ENCODE assay signal across 20 mouse cellular contexts in the genomic region with DNA sequence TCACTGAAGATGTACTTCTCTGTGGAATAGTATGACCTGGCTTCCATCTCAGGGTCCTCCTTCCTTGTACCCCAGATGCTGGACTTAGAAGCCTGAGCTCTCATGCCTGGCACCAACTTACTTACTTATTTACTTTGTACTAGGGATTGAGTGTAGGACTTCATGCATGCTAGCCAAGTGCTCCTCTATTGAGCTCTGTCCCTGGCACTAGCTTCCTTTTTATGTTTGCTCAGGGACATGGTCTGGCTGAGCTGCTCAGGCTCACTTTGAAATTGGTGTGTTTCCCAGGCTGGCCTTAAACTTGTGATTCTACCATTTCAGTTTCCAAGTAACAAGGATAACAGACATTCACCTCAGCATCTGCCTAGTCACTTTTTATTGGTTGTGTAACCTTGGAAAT. TPM values are rescaled to one million over a fixed set of nuclear protein-coding genes. Genes with fewer than 3 reads are reported as not detected.
DNase-seq lines count a peak whose midpoint lies in the region; ATAC-seq and TF ChIP-seq lines count a peak whose summit lies in the region.
"Had no signal": no experiment of that assay in that cellular context is flagged by ENCODE, and none has a peak within 500 bp of the region (broad histone marks: within the 10 kb centered on the region; RNA-seq: fewer than 3 reads in every experiment).

No protein-coding gene starts in this region.

- H3K9ac ChIP-seq in midbrain, embryonic 14.5 days (replicated peaks; ENCODE audit: low read length): no peak overlapping the region
- H3K9ac ChIP-seq: forebrain, embryonic 12.5 days; kidney, embryonic 15.5 days; limb, embryonic 12.5 days; lung, embryonic 15.5 days; neural tube, embryonic 15.5 days had no signal

- no peak overlapping the region for H3K4me3 ChIP-seq in kidney, adult 2 months (ENCODE audit: insufficient read depth, low read depth, low read length)
- H3K4me3 ChIP-seq in midbrain, embryonic 14.5 days (replicated peaks; ENCODE audit: low read depth, low read length): no peak overlapping the region
- no peak overlapping the region for H3K4me3 ChIP-seq in midbrain, embryonic 10.5 days
- H3K4me3 ChIP-seq: forebrain, embryonic 12.5 days; kidney, embryonic 15.5 days; limb, embryonic 12.5 days; lung, embryonic 15.5 days; myocyte; neural tube, embryonic 15.5 days had no signal

- H3K4me1 ChIP-seq in kidney, adult 2 months (ENCODE audit: control insufficient read depth, insufficient read depth, low read length): 0 out of 2 replicates have a peak, but pooled peaks cover 3% of the 10 kb centered on the region
- no peaks in the 10 kb centered on the region for H3K4me1 ChIP-seq in midbrain, embryonic 14.5 days (ENCODE audit: control insufficient read depth, insufficient read depth, low read length)
- no peaks in the 10 kb centered on the region for H3K4me1 ChIP-seq in midbrain, embryonic 10.5 days
- H3K4me1 ChIP-seq: forebrain, embryonic 12.5 days had no signal

- no peak for ATAC-seq in midbrain, embryonic 14.5 days (ENCODE audit: low FRiP score, low TSS enrichment)

- no peaks in the 10 kb centered on the region for H3K27me3 ChIP-seq in kidney, adult 2 months (replicated peaks; ENCODE audit: control insufficient read depth, insufficient read depth, low read length)
- no peaks in the 10 kb centered on the region for H3K27me3 ChIP-seq in midbrain, embryonic 14.5 days (ENCODE audit: control insufficient read depth, insufficient read depth, low read length)
- no peaks in the 10 kb centered on the region for H3K27me3 ChIP-seq in midbrain, embryonic 10.5 days (ENCODE audit: low read depth, poor library complexity, severe bottlenecking)
- H3K27me3 ChIP-seq: forebrain, embryonic 12.5 days; kidney, embryonic 15.5 days; limb, embryonic 12.5 days; lung, embryonic 15.5 days; neural tube, embryonic 15.5 days had no signal

- H3K9me3 ChIP-seq in midbrain, embryonic 14.5 days (ENCODE audit: control insufficient read depth, low read length): no peaks in the 10 kb centered on the region
- H3K9me3 ChIP-seq in midbrain, embryonic 10.5 days (replicated peaks): no peaks in the 10 kb centered on the region
- H3K9me3 ChIP-seq: forebrain, embryonic 12.5 days; kidney, embryonic 15.5 days; limb, embryonic 12.5 days; lung, embryonic 15.5 days; neural tube, embryonic 15.5 days had no signal

- TF ChIP-seq POLR2A in kidney, adult 2 months (IDR thresholded peaks at IDR 0.05; ENCODE audit: low read depth, low read length): no peak

- H3K4me2 ChIP-seq in midbrain, embryonic 14.5 days (ENCODE audit: low read length): no peak overlapping the region
- H3K4me2 ChIP-seq: forebrain, embryonic 12.5 days; kidney, embryonic 15.5 days; limb, embryonic 12.5 days; lung, embryonic 15.5 days; midbrain, embryonic 11.5 days; neural tube, embryonic 15.5 days had no signal

- no peaks in the 10 kb centered on the region for H3K36me3 ChIP-seq in kidney, adult 2 months (ENCODE audit: control insufficient read depth, insufficient read depth, low read length)
- H3K36me3 ChIP-seq in midbrain, embryonic 14.5 days (ENCODE audit: control insufficient read depth, insufficient read depth, low read length): peaks cover 24% of the 10 kb centered on the region
- H3K36me3 ChIP-seq in midbrain, embryonic 10.5 days: peaks cover 13% of the 10 kb centered on the region

- no peak for TF ChIP-seq CTCF in kidney, adult 2 months (conservative IDR thresholded peaks at IDR 0.05; ENCODE audit: insufficient read depth, insufficient read length, low read depth, low read length)

- intact Hi-C loops in heart, postnatal 25 days (cut with DNase I): no loop called here

- no peak overlapping the region for H3K27ac ChIP-seq in kidney, adult 2 months (ENCODE audit: insufficient read depth, low read depth, low read length)
- H3K27ac ChIP-seq in midbrain, embryonic 14.5 days (replicated peaks; ENCODE audit: low read depth, low read length): no peak overlapping the region
- no peak overlapping the region for H3K27ac ChIP-seq in midbrain, embryonic 10.5 days (replicated peaks)
- H3K27ac ChIP-seq: forebrain, embryonic 12.5 days; kidney, embryonic 15.5 days; limb, embryonic 12.5 days; lung, embryonic 15.5 days; neural tube, embryonic 15.5 days had no signal

- DNase-seq in adrenal gland, postnatal 14 days: peak; percentile 9
- no peak for DNase-seq in adrenal gland, adult 8-10 months
- peak; percentile 7 for DNase-seq in kidney, adult 2 months
- DNase-seq in kidney, postnatal 25 days: no peak
- peak; percentile 6 for DNase-seq in midbrain, embryonic 14.5 days
- no peak for DNase-seq in midbrain, embryonic 10.5 days (ENCODE audit: low spot score)
- DNase-seq in heart, postnatal 25 days (ENCODE audit: low spot score): no peak
- DNase-seq in testis, postnatal 14 days (ENCODE audit: low spot score): no peak
- DNase-seq: cerebellum, adult 18-20 months; cerebellum, postnatal 36 days; retina, postnatal 1 day; right cerebral cortex, postnatal 4 days; thymus, postnatal 36 days had no signal

RNA-seq across cellular contexts. Expression of a gene that starts 11.3 kb away (rescaled TPM):
- total RNA-seq in adrenal gland, postnatal 14 days (2021): 33.8 and 35.4 TPM in 2 replicates
- total RNA-seq in adrenal gland, adult 8-10 months (2022): 10 to 100 TPM; 32.4 to 35.4 (median 32.6) TPM
- 3.1 and 4.1 TPM in 2 replicates for polyA plus RNA-seq in kidney, adult 2 months (2012; rRNA removed)
- 24.6 and 33.4 TPM in 2 replicates for polyA plus RNA-seq in midbrain, embryonic 14.5 days (2014; fragmentation: Nextera tagmentation; extraction: Ambion mirVana)
- polyA plus RNA-seq in midbrain, embryonic 10.5 days (2016; fragmentation: Nextera tagmentation; extraction: Ambion mirVana): 66.9 and 68.4 TPM in 2 replicates
- 10 to 100 TPM; 12.6 to 14.3 TPM for total RNA-seq in heart, postnatal 25 days (2021)

RNA-seq across cellular contexts. Expression of a gene that starts 55.5 kb away (rescaled TPM):
- total RNA-seq in adrenal gland, postnatal 14 days (2021): 239 and 253 TPM in 2 replicates
- 100 to 1,000 TPM; 159 to 252 (median 205) TPM for total RNA-seq in adrenal gland, adult 8-10 months (2022)
- polyA plus RNA-seq in kidney, adult 2 months (2012; rRNA removed): 49.0 and 49.8 TPM in 2 replicates
- 39.4 and 48.1 TPM in 2 replicates for polyA plus RNA-seq in midbrain, embryonic 14.5 days (2014; fragmentation: Nextera tagmentation; extraction: Ambion mirVana)
- polyA plus RNA-seq in midbrain, embryonic 10.5 days (2016; fragmentation: Nextera tagmentation; extraction: Ambion mirVana): 54.0 and 54.6 TPM in 2 replicates
- 100 to 1,000 TPM; 111 to 113 TPM for total RNA-seq in heart, postnatal 25 days (2021)

RNA-seq across cellular contexts. Expression of a gene that starts 55.6 kb away (rescaled TPM):
- 27.7 and 28.3 TPM in 2 replicates for total RNA-seq in adrenal gland, postnatal 14 days (2021)
- total RNA-seq in adrenal gland, adult 8-10 months (2022): 10 to 100 TPM; 22.4 to 34.8 (median 27.5) TPM
- 4.1 and 6.2 TPM in 2 replicates for polyA plus RNA-seq in kidney, adult 2 months (2012; rRNA removed)
- polyA plus RNA-seq in midbrain, embryonic 14.5 days (2014; fragmentation: Nextera tagmentation; extraction: Ambion mirVana): 51.9 and 54.7 TPM in 2 replicates
- polyA plus RNA-seq in midbrain, embryonic 10.5 days (2016; fragmentation: Nextera tagmentation; extraction: Ambion mirVana): 41.5 and 43.8 TPM in 2 replicates
- total RNA-seq in heart, postnatal 25 days (2021): 10 to 100 TPM; 14.7 to 15.2 TPM

RNA-seq across cellular contexts. Expression of a gene that starts 56.1 kb away (rescaled TPM):
- total RNA-seq in adrenal gland, postnatal 14 days (2021): 51.5 and 51.8 TPM in 2 replicates
- 10 to 100 TPM; 47.9 to 54.8 (median 53.3) TPM for total RNA-seq in adrenal gland, adult 8-10 months (2022)
- polyA plus RNA-seq in kidney, adult 2 months (2012; rRNA removed): 13.8 and 14.5 TPM in 2 replicates
- 17.9 and 20.6 TPM in 2 replicates for polyA plus RNA-seq in midbrain, embryonic 14.5 days (2014; fragmentation: Nextera tagmentation; extraction: Ambion mirVana)
- 8.4 and 10.5 TPM in 2 replicates for polyA plus RNA-seq in midbrain, embryonic 10.5 days (2016; fragmentation: Nextera tagmentation; extraction: Ambion mirVana)
- total RNA-seq in heart, postnatal 25 days (2021): 10 to 100 TPM; 11.5 to 13.9 TPM

RNA-seq across cellular contexts. Expression of a gene that starts 56.2 kb away (rescaled TPM):
- 71.3 and 73.5 TPM in 2 replicates for total RNA-seq in adrenal gland, postnatal 14 days (2021)
- total RNA-seq in adrenal gland, adult 8-10 months (2022): 10 to 100 TPM; 76.6 to 89.1 (median 83.4) TPM
- 34.6 and 38.4 TPM in 2 replicates for polyA plus RNA-seq in kidney, adult 2 months (2012; rRNA removed)
- 156 and 169 TPM in 2 replicates for polyA plus RNA-seq in midbrain, embryonic 14.5 days (2014; fragmentation: Nextera tagmentation; extraction: Ambion mirVana)
- polyA plus RNA-seq in midbrain, embryonic 10.5 days (2016; fragmentation: Nextera tagmentation; extraction: Ambion mirVana): 137 and 144 TPM in 2 replicates
- 100 to 1,000 TPM in 1 of 2 experiments, 10 to 100 TPM in 1; 92.9 to 105 TPM for total RNA-seq in heart, postnatal 25 days (2021)

Comparison
In these comparisons a context has a peak if more than half of its experiments do, and no peak if none do; other contexts are left out.
1. DNase-seq: peak in adrenal gland, postnatal 14 days (single experiment), kidney, adult 2 months (single experiment) and midbrain, embryonic 14.5 days (single experiment); none in adrenal gland, adult 8-10 months (single experiment), kidney, postnatal 25 days (0 of 2), midbrain, embryonic 10.5 days (single experiment), heart, postnatal 25 days (single experiment) and testis, postnatal 14 days (single experiment).